Mouse (Mus musculus) intestine, embryonic 15.5 days (tissue): ENCODE data around the gene Ccr10. TPM values are rescaled to one million over a fixed set of nuclear protein-coding genes. Genes with fewer than 3 reads are reported as not detected.
A peak's percentile ranks its signal among the peaks of the same experiment; 100 is the strongest.

Experiments used
- ATAC-seq: fragments of 200-750 bp; cut with Nextera tagmentation; 2 replicates; pipeline ENCODE4 v1.8.0; 2017; ENCODE audit warnings: moderate TSS enrichment, moderate library complexity
- H3K27ac ChIP-seq: fragments of 300-500 bp; sonication (generic); 2 replicates; pipeline ENCODE4 v1.5.1; 2015; ENCODE audit warnings: mild to moderate bottlenecking, inconsistent platforms
- H3K27me3 ChIP-seq: fragments of 300-500 bp; sonication (generic); replicated peaks from 2 replicates; pipeline ENCODE4 v1.6.1; 2015; ENCODE audit warnings: inconsistent platforms
- H3K36me3 ChIP-seq: fragments of 300-500 bp; sonication (generic); 2 replicates; pipeline ENCODE4 v1.6.1; 2015; ENCODE audit warnings: inconsistent platforms
- H3K4me1 ChIP-seq: fragments of 300-500 bp; sonication (generic); replicated peaks from 2 replicates; pipeline ENCODE4 v1.6.1; 2015; ENCODE audit warnings: inconsistent platforms
- H3K4me2 ChIP-seq: fragments of 300-500 bp; sonication (generic); replicated peaks from 2 replicates; pipeline ENCODE4 v1.6.1; 2015; ENCODE audit warnings: mild to moderate bottlenecking, inconsistent platforms
- H3K4me3 ChIP-seq: fragments of 300-500 bp; sonication (generic); replicated peaks from 2 replicates; pipeline ENCODE4 v1.5.1; 2015; ENCODE audit warnings: inconsistent platforms
- H3K9ac ChIP-seq: fragments of 300-500 bp; sonication (generic); 2 replicates; pipeline ENCODE4 v1.6.1; 2015; ENCODE audit warnings: inconsistent platforms
- H3K9me3 ChIP-seq: fragments of 300-500 bp; sonication (generic); 2 replicates; pipeline ENCODE4 v1.6.1; 2016; ENCODE audit warnings: inconsistent platforms
- WGBS: fragments of 180-500 bp; shearing (Covaris S2); methylation state at CpG from one replicate; pipeline ENCODE4 v1.1.7; 2015; 5-methylcytosine and 5-hydroxymethylcytosine counted together
- polyA plus RNA-seq: library from polyadenylated mRNA; unstranded; fragments of >200 nt; fragmentation: Nextera tagmentation; extraction: Ambion mirVana; gene quantifications from 2 replicates; pipeline ENCODE4 v1.2.1, GENCODE M21; 2015

The Ccr10 gene
- polyA plus RNA-seq, 1 experiment from 2014 or later, result 0.36 TPM

DNA sequence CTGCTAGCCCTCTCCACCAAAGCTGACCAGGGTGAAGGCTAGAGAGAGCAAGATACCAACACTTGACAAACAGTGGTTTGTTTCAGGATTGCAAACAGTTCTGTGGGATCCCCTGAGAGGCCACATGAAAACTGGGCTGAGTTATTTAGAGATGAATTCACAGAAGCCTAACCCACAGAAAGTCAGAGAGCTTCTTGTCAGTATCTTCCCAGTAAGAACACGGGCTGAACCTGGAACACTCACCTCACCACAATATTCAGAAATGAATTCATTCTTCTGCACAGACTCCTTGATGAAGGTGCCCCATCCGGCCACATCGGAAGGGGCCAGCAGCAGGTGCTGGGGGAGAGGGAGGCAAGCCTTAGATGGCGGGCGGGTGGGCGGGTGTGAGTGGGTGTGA, 19.4 kb upstream of the Ccr10 start:
- no peak overlapping the region for H3K4me2 ChIP-seq
- no peak overlapping the region for H3K27ac ChIP-seq
- H3K9ac ChIP-seq, result no peak overlapping the region
- no peak for ATAC-seq
- no peaks in the 10 kb centered on the region for H3K27me3 ChIP-seq
- 87% methylated on average over 6 of the region's 6 CpGs for WGBS
- H3K4me3 ChIP-seq, result no peak overlapping the region
- H3K4me1 ChIP-seq, result peaks cover 16% of the 10 kb centered on the region
- peaks cover 27% of the 10 kb centered on the region for H3K36me3 ChIP-seq
- H3K9me3 ChIP-seq, result no peaks in the 10 kb centered on the region

- no peaks in the 10 kb centered on the region for H3K27me3 ChIP-seq
- no peak overlapping the region for H3K27ac ChIP-seq
- H3K36me3 ChIP-seq, result peaks cover 23% of the 10 kb centered on the region
- H3K9me3 ChIP-seq, result no peaks in the 10 kb centered on the region
- peaks cover 21% of the 10 kb centered on the region for H3K4me1 ChIP-seq
- H3K4me3 ChIP-seq, result no peak overlapping the region
- WGBS, result 74% methylated on average over 5 of the region's 5 CpGs
- no peak overlapping the region for H3K9ac ChIP-seq
- no peak for ATAC-seq
- no peak overlapping the region for H3K4me2 ChIP-seq
These were observed 18.9 kb upstream of the Ccr10 start for GRCm38 (mm10) chr11:101194137-101194536.

DNA sequence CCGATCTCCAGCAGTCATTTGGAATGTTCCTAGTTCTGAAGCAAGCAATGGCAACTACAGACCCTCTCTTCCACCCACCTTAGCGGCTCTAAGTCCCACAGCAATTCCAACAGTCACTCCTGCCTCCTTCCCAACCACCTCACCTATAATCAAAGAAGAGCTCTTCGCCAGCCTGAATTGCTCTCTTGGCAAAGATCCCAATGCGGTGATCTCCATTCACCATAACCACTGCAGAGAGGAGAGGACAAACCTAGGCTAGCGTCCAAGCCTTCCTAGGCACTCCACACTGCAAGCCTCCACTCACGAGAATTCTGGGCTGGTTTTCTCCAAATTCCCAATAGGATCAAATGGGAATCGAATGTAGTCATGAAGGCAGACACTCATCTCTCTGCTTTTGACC, 17.8 kb upstream of the Ccr10 start:
- H3K27me3 ChIP-seq, result no peaks in the 10 kb centered on the region
- no peak for ATAC-seq
- H3K4me3 ChIP-seq, result no peak overlapping the region
- no peak overlapping the region for H3K4me2 ChIP-seq
- WGBS, result 90% methylated on average over 7 of the region's 7 CpGs
- H3K9ac ChIP-seq, result no peak overlapping the region
- peaks cover 20% of the 10 kb centered on the region for H3K36me3 ChIP-seq
- H3K9me3 ChIP-seq, result no peaks in the 10 kb centered on the region
- H3K4me1 ChIP-seq, result peaks cover 26% of the 10 kb centered on the region
- no peak overlapping the region for H3K27ac ChIP-seq

DNA sequence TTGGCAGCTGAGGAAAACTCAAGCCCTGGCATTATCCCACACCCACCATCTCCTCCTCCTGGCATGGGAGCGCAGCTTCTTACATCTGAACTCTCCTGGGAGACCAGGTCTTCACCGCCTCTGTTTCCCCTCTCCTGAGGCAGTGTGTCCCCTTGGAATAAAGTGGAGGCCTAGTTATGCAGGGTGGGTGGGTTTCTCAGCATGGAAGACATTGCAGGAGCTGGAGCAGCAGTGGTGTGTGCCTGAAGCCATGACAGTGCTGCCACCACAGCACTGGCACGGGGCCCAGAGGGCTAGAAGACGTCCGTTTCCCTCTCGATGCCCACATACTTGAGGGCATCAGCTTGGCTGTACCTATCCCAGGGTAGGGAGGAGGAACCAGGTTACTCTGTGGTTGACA, 17.4 kb upstream of the Ccr10 start:
- H3K9me3 ChIP-seq, result no peaks in the 10 kb centered on the region
- H3K4me3 ChIP-seq, result no peak overlapping the region
- no peak overlapping the region for H3K4me2 ChIP-seq
- peaks cover 16% of the 10 kb centered on the region for H3K36me3 ChIP-seq
- WGBS, result 90% methylated on average over 6 of the region's 6 CpGs
- H3K9ac ChIP-seq, result no peak overlapping the region
- peaks cover 26% of the 10 kb centered on the region for H3K4me1 ChIP-seq
- no peak for ATAC-seq
- H3K27me3 ChIP-seq, result no peaks in the 10 kb centered on the region
- no peak overlapping the region for H3K27ac ChIP-seq

DNA sequence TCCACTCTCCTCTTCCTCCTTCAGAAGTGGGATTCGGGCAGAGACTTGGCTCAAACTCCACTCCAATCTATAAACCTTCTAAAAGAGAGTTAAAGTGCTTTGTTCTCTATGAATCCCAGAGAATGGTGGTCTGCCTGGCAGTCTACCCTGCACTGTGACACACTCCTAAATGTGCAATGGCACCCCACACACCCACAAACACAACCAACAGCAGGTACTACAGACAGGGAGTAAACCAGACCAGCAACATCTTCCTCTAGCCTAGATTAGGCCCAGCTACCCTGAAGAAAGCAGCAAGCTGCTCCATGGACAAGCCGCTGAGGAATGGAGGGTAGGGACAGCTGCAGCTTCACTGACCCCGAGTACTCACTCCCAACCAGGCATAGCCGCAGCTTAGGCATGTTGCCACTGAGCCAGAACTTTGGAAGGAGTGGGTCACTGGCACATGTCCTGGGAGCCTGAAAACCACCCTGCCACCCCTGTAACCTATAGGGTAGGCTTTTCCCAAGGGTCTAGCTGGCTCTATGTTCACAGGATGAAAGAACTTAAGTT, 16.8 kb upstream of the Ccr10 start:
- WGBS, result 79% methylated on average over 4 of the region's 4 CpGs
- Histone ChIP-seq H3K4me3 (no peak overlapping the region), H3K27me3 (no peaks in the 10 kb centered on the region), H3K27ac (no peak overlapping the region), H3K4me1 (peaks cover 26% of the 10 kb centered on the region), H3K9ac (no peak overlapping the region), H3K9me3 (no peaks in the 10 kb centered on the region), H3K4me2 (no peak overlapping the region), H3K36me3 (peaks cover 12% of the 10 kb centered on the region; the same call in 1 of the 2 replicates)
- ATAC-seq, result no peak

GRCm38 (mm10) chr11:101190913-101191907, 16.0 kb upstream of the Ccr10 start:
- WGBS, result 58% methylated on average over 17 of the region's 17 CpGs
- no peak for ATAC-seq

GRCm38 (mm10) chr11:101190181-101190912, 15.1 kb upstream of the Ccr10 start:
- Histone ChIP-seq H3K4me3 (no peak overlapping the region), H3K27me3 (no peaks in the 10 kb centered on the region), H3K4me2 (peak overlapping the region; percentile 22; the same call in 1 of the 2 replicates), H3K9ac (no peak overlapping the region), H3K36me3 (0 out of 2 replicates have a peak, but pooled peaks cover 6% of the 10 kb centered on the region), H3K9me3 (no peaks in the 10 kb centered on the region), H3K4me1 (peaks cover 26% of the 10 kb centered on the region), H3K27ac (peak overlapping the region; percentile 91)
- ATAC-seq, result peak; percentile 54
- WGBS, result 48% methylated on average over 8 of the region's 8 CpGs

More at GRCm38 (mm10) chr11:101190913-101191907, 16.0 kb upstream of the Ccr10 start:
- H3K9me3 ChIP-seq, result no peaks in the 10 kb centered on the region
- no peak overlapping the region for H3K4me2 ChIP-seq
- H3K36me3 ChIP-seq, result 0 out of 2 replicates have a peak, but pooled peaks cover 6% of the 10 kb centered on the region
- H3K27ac ChIP-seq, result peak overlapping the region; percentile 91
- H3K4me3 ChIP-seq, result no peak overlapping the region
- H3K4me1 ChIP-seq, result peaks cover 26% of the 10 kb centered on the region
- no peak overlapping the region for H3K9ac ChIP-seq
- H3K27me3 ChIP-seq, result no peaks in the 10 kb centered on the region

DNA sequence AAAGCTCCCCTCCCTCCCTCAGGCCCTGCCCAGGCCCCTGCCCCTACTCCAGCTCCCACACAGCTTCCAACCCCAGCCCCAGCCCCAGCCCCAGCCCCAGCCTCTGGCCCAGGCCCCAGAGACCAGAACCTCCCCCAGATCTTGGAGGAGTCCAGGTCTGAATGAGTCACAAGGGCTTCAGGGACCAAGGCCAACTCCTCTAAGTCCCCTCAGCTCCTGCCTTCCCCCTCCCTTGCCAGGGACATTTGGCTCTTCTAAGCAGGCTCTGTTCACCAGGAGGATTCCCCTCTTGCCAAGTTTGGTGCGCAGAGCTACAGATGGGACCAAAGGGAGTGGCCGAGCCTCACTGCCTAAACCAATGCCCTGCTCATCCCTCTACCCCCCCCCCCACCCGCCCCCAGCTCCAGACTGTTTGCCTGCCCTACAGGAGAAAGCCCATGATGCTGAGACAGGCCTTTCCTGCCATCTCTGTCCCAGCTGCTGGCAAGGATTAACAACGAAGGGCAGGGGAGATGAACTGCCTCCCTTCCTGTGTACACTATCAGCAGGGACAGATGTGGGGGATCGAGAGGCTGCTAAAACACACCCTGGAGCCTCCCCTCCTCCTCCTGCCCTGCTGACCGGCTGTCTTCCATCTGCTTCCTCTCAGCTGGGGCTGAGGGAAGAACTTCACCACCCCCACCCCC, 14.4 kb upstream of the Ccr10 start:
- 18% methylated on average over 6 of the region's 6 CpGs for WGBS
- peak overlapping the region; percentile 22 for H3K4me2 ChIP-seq
- ATAC-seq, result peak; percentile 88
- H3K9me3 ChIP-seq, result no peaks in the 10 kb centered on the region
- peak overlapping the region; percentile 91 for H3K27ac ChIP-seq
- H3K9ac ChIP-seq, result no peak overlapping the region
- no peaks in the 10 kb centered on the region for H3K27me3 ChIP-seq
- peaks cover 26% of the 10 kb centered on the region for H3K4me1 ChIP-seq
- no peak overlapping the region for H3K4me3 ChIP-seq
- 0 out of 2 replicates have a peak, but pooled peaks cover 6% of the 10 kb centered on the region for H3K36me3 ChIP-seq

- ATAC-seq, result no peak
- no peaks in the 10 kb centered on the region for H3K36me3 ChIP-seq
- no peaks in the 10 kb centered on the region for H3K9me3 ChIP-seq
- peaks cover 26% of the 10 kb centered on the region for H3K4me1 ChIP-seq
- no peak overlapping the region for H3K9ac ChIP-seq
- no peak overlapping the region for H3K4me3 ChIP-seq
- H3K4me2 ChIP-seq, result no peak overlapping the region
- WGBS, result 82% methylated on average over 11 of the region's 11 CpGs
- no peaks in the 10 kb centered on the region for H3K27me3 ChIP-seq
- peak overlapping the region; percentile 91 for H3K27ac ChIP-seq
These were observed 13.0 kb upstream of the Ccr10 start for GRCm38 (mm10) chr11:101188166-101188805.

DNA sequence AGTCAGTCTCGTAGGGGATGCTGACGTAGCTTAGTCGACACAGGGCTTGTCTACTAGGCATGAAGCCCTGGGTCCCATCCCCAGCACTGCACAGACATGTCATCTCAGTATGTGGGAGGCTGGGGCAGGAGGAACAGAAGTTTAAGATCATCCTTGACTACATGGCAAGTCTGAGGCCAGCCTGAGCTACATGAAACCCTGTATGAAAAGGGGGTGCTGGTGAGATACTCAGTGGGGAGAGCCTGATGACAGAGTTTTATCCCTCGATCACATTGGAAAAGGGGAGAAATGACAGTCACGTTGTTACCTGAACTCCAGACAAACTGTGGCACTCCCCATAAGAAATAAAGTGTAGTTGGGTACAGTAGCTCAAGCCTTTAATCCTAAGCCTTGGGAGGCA, 12.3 kb upstream of the Ccr10 start:
- 91% methylated on average over 5 of the region's 5 CpGs for WGBS
- Histone ChIP-seq H3K9ac (no peak overlapping the region), H3K4me2 (no peak overlapping the region), H3K27me3 (no peaks in the 10 kb centered on the region), H3K36me3 (no peaks in the 10 kb centered on the region), H3K4me1 (peaks cover 26% of the 10 kb centered on the region), H3K27ac (no peak overlapping the region), H3K9me3 (no peaks in the 10 kb centered on the region), H3K4me3 (no peak overlapping the region)
- no peak for ATAC-seq

GRCm38 (mm10) chr11:101186526-101187247, 11.4 kb upstream of the Ccr10 start:
- no peak for ATAC-seq
- no peaks in the 10 kb centered on the region for H3K9me3 ChIP-seq
- H3K4me2 ChIP-seq, result no peak overlapping the region
- WGBS, result 86% methylated on average over 27 of the region's 27 CpGs
- peaks cover 26% of the 10 kb centered on the region for H3K4me1 ChIP-seq
- H3K27me3 ChIP-seq, result no peaks in the 10 kb centered on the region
- no peak overlapping the region for H3K9ac ChIP-seq
- H3K36me3 ChIP-seq, result no peaks in the 10 kb centered on the region
- no peak overlapping the region for H3K4me3 ChIP-seq
- no peak overlapping the region for H3K27ac ChIP-seq
